ENCODE assay signal across 8 mouse cellular contexts in the genomic region with DNA sequence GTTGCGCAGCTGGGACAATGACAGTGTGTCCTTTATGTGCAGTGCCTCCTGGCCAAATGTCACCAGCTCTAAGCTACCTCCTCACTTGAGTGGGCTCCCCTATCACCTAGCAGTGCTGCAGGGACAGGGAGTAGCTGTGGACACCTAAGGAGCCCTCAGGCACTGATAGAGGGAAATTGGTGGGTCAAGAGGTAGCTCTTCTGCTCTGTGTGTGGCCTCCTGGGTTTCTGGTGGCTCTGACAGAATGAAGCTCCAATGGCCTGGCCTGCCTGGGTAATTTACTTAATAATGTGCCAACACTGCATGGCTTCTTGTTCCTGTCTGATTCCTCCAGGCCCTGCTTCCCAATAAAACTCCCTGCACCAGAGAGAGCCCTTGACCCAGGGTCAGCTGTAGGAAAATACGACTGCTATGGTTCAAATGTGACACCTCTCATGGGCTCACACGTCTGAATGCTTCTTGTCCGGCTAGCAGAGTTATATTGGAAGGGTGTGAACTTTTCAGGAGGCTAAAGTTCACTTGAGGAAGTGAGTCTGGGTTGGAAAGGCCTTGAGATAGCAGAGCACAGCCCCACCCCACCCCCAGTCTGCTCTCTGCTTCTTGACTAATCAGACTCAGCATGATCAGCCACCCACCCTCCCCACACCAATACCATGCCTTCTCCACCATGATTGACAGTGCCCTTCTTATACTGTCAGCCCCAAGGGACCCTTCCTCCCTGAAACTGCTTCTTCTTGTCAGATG.
DNase-seq lines count a peak whose midpoint lies in the region; ATAC-seq and TF ChIP-seq lines count a peak whose summit lies in the region.

No protein-coding gene starts in this region.

- ATAC-seq in forebrain, embryonic 13.5 days = 0 out of 2 replicates have a peak, but pooled peaks have one; percentile 2
- no peak for ATAC-seq in forebrain, embryonic 14.5 days
- ATAC-seq in lung, postnatal 0 days = 0 out of 2 replicates have a peak, but pooled peaks have one; percentile 11
- ATAC-seq in limb, embryonic 11.5 days (ENCODE audit: insufficient number of reproducible peaks, low FRiP score, low TSS enrichment, low read depth) = 0 out of 2 replicates have a peak, but pooled peaks have one; percentile 22
- peak; percentile 49; the same call in 1 of the 2 replicates for ATAC-seq in stomach, embryonic 16.5 days (ENCODE audit: insufficient read depth, low FRiP score)

- H3K9ac ChIP-seq in forebrain, embryonic 13.5 days = peak overlapping the region; percentile 41; the same call in 1 of the 2 replicates
- no peak overlapping the region for H3K9ac ChIP-seq in forebrain, embryonic 14.5 days (ENCODE audit: low read length)
- H3K9ac ChIP-seq in lung, postnatal 0 days (replicated peaks; ENCODE audit: low read depth) = no peak overlapping the region
- no peak overlapping the region for H3K9ac ChIP-seq in limb, embryonic 11.5 days (ENCODE audit: low read length)
- no peak overlapping the region for H3K9ac ChIP-seq in stomach, embryonic 16.5 days (ENCODE audit: low read length)

- no peaks in the 10 kb centered on the region for H3K36me3 ChIP-seq in forebrain, embryonic 13.5 days (ENCODE audit: poor library complexity, severe bottlenecking)
- no peaks in the 10 kb centered on the region for H3K36me3 ChIP-seq in forebrain, embryonic 14.5 days (ENCODE audit: control insufficient read depth, insufficient read depth, low read length)
- H3K36me3 ChIP-seq in lung, postnatal 0 days (ENCODE audit: insufficient read depth, low read length) = no peaks in the 10 kb centered on the region
- no peaks in the 10 kb centered on the region for H3K36me3 ChIP-seq in limb, embryonic 11.5 days (ENCODE audit: control insufficient read depth, insufficient read depth, low read length)
- H3K36me3 ChIP-seq in stomach, embryonic 16.5 days (ENCODE audit: control insufficient read depth, insufficient read depth, low read length) = no peaks in the 10 kb centered on the region

- intact Hi-C loops in left cerebral cortex, postnatal 36 days (cut with DNase I) = loop anchor here (10.0 kb wide), 1 partner anchor 240 kb away; no protein-coding TSS in a partner anchor

- H3K4me3 ChIP-seq in forebrain, embryonic 13.5 days = no peak overlapping the region
- no peak overlapping the region for H3K4me3 ChIP-seq in forebrain, embryonic 14.5 days (ENCODE audit: low read depth, low read length)
- no peak overlapping the region for H3K4me3 ChIP-seq in lung, postnatal 0 days (ENCODE audit: low read depth, low read length)
- H3K4me3 ChIP-seq in limb, embryonic 11.5 days (ENCODE audit: low read depth, low read length) = no peak overlapping the region
- no peak overlapping the region for H3K4me3 ChIP-seq in stomach, embryonic 16.5 days (replicated peaks; ENCODE audit: low read length)

- peaks cover 8% of the 10 kb centered on the region; the same call in 1 of the 2 replicates for H3K27me3 ChIP-seq in forebrain, embryonic 13.5 days
- no peaks in the 10 kb centered on the region; the same call in 1 of the 2 replicates for H3K27me3 ChIP-seq in forebrain, embryonic 14.5 days (replicated peaks; ENCODE audit: control insufficient read depth, insufficient read depth, low read length)
- H3K27me3 ChIP-seq in lung, postnatal 0 days (replicated peaks; ENCODE audit: insufficient read depth, low read length) = no peaks in the 10 kb centered on the region
- H3K27me3 ChIP-seq in limb, embryonic 11.5 days (ENCODE audit: control insufficient read depth, insufficient read depth, low read length) = 0 out of 2 replicates have a peak, but pooled peaks cover 2% of the 10 kb centered on the region
- 0 out of 2 replicates have a peak, but pooled peaks cover 4% of the 10 kb centered on the region for H3K27me3 ChIP-seq in stomach, embryonic 16.5 days (ENCODE audit: control insufficient read depth, insufficient read depth, low read length)

- TF ChIP-seq EP300 in lung, postnatal 0 days (IDR thresholded peaks at IDR 0.05) = no peak

- no peak overlapping the region for H3K4me2 ChIP-seq in forebrain, embryonic 13.5 days
- no peak overlapping the region for H3K4me2 ChIP-seq in forebrain, embryonic 14.5 days (ENCODE audit: low read length)
- no peak overlapping the region for H3K4me2 ChIP-seq in lung, postnatal 0 days (replicated peaks; ENCODE audit: low read depth, low read length)
- H3K4me2 ChIP-seq in limb, embryonic 11.5 days (ENCODE audit: low read depth, severe bottlenecking) = no peak overlapping the region
- no peak overlapping the region for H3K4me2 ChIP-seq in stomach, embryonic 16.5 days (ENCODE audit: low read depth, low read length)

- H3K4me1 ChIP-seq in forebrain, embryonic 13.5 days = peaks cover 49% of the 10 kb centered on the region
- peaks cover 30% of the 10 kb centered on the region for H3K4me1 ChIP-seq in forebrain, embryonic 14.5 days (ENCODE audit: control insufficient read depth, insufficient read depth, low read length)
- peaks cover 6% of the 10 kb centered on the region; the same call in 1 of the 2 replicates for H3K4me1 ChIP-seq in lung, postnatal 0 days (ENCODE audit: insufficient read depth, low read depth, low read length)
- H3K4me1 ChIP-seq in limb, embryonic 11.5 days (ENCODE audit: control insufficient read depth, insufficient read depth, low read length) = peaks cover 36% of the 10 kb centered on the region
- peaks cover 31% of the 10 kb centered on the region for H3K4me1 ChIP-seq in stomach, embryonic 16.5 days (ENCODE audit: control insufficient read depth, insufficient read depth, low read length)

- WGBS in forebrain, embryonic 13.5 days = 50% methylated on average over 4 of the region's 4 CpGs
- WGBS in forebrain, embryonic 14.5 days = 69% methylated on average over 4 of the region's 4 CpGs
- 56% methylated on average over 4 of the region's 4 CpGs for WGBS in lung, postnatal 0 days
- WGBS in limb, embryonic 11.5 days = 17% methylated on average over 4 of the region's 4 CpGs
- 66% methylated on average over 4 of the region's 4 CpGs for WGBS in stomach, embryonic 16.5 days

- TF ChIP-seq CTCF in lung, postnatal 0 days (IDR thresholded peaks at IDR 0.05) = no peak

- H3K9me3 ChIP-seq in forebrain, embryonic 13.5 days (replicated peaks) = no peaks in the 10 kb centered on the region
- H3K9me3 ChIP-seq in forebrain, embryonic 14.5 days (replicated peaks; ENCODE audit: control insufficient read depth, low read length) = no peaks in the 10 kb centered on the region
- H3K9me3 ChIP-seq in lung, postnatal 0 days (ENCODE audit: low read length) = no peaks in the 10 kb centered on the region
- no peaks in the 10 kb centered on the region for H3K9me3 ChIP-seq in limb, embryonic 11.5 days (ENCODE audit: control insufficient read depth, low read length)
- no peaks in the 10 kb centered on the region for H3K9me3 ChIP-seq in stomach, embryonic 16.5 days (replicated peaks; ENCODE audit: control insufficient read depth, low read length)

- H3K27ac ChIP-seq in forebrain, embryonic 13.5 days = peak overlapping the region; percentile 19; the same call in 1 of the 2 replicates
- H3K27ac ChIP-seq in forebrain, embryonic 14.5 days (ENCODE audit: low read depth, low read length) = no peak overlapping the region
- H3K27ac ChIP-seq in lung, postnatal 0 days (ENCODE audit: low read length) = no peak overlapping the region
- H3K27ac ChIP-seq in limb, embryonic 11.5 days (replicated peaks; ENCODE audit: low read depth, low read length) = no peak overlapping the region
- H3K27ac ChIP-seq in stomach, embryonic 16.5 days (ENCODE audit: low read length) = peak overlapping the region; percentile 25; the same call in 1 of the 2 replicates

- DNase-seq in forebrain, embryonic 14.5 days (ENCODE audit: low spot score) = no peak
- DNase-seq in lung, postnatal 0 days (ENCODE audit: low spot score) = no peak
- no peak for DNase-seq in lung, postnatal 14 days
- DNase-seq in limb, embryonic 11.5 days (ENCODE audit: low spot score) = peak; percentile 41
- no peak for DNase-seq in thymus, postnatal 10 days (ENCODE audit: low spot score in 2 of 2)
- no peak for DNase-seq in left cerebral cortex, postnatal 36 days (ENCODE audit: low spot score in 2 of 2)

Comparison
In these comparisons a context has a peak if more than half of its experiments do, and no peak if none do; other contexts are left out.
1. H3K27ac ChIP-seq: peak in forebrain, embryonic 13.5 days (single experiment) and stomach, embryonic 16.5 days (single experiment); none in forebrain, embryonic 14.5 days (single experiment), lung, postnatal 0 days (single experiment) and limb, embryonic 11.5 days (single experiment).